Mouse (Mus musculus): Measurements from ENCODE around the gene Zfand2b. TPM values are rescaled to one million over a fixed set of nuclear protein-coding genes. Genes with fewer than 3 reads are reported as not detected.

Zfand2b gene
- total and polyA plus RNA-seq, 3 experiments = 15.7 to 40.7 (median 19.5) TPM

- H3K27ac ChIP-seq (ENCODE audit: insufficient read depth, low read depth) = peak within 1 kb of the TSS; percentile 85
- no peaks in the 10 kb centered on the region for H3K27me3 ChIP-seq (replicated peaks)
- H3K9me3 ChIP-seq (replicated peaks; ENCODE audit: low read length) = no peaks in the 10 kb centered on the region
- peak; percentile 91 for DNase-seq (ENCODE audit: extremely low read depth)
- peak within 1 kb of the TSS; percentile 68 for H3K4me2 ChIP-seq (ENCODE audit: insufficient read depth, low read depth, poor library complexity, severe bottlenecking)
- no peaks in the 10 kb centered on the region for H3K79me2 ChIP-seq (replicated peaks; ENCODE audit: control insufficient read depth, extremely low read depth, insufficient read depth, poor library complexity, severe bottlenecking)
- peaks cover 47 to 64% of the 10 kb centered on the region in 2 experiments for H3K36me3 ChIP-seq (replicated peaks in 1 of 2; ENCODE audit: control insufficient read depth in 1 of 2, insufficient read depth in 1 of 2, low read length in 1 of 2)
- dilution Hi-C loops (cut with MboI; ENCODE audit: extremely low pct_ligation_motif_present, extremely low pct_unique_long_range_greater_than_20kb, low sequenced_read_pairs) = no loop called here
- H3K4me1 ChIP-seq (ENCODE audit: control insufficient read depth in 1 of 2, insufficient read depth in 2 of 2) = peaks cover 2 to 30% of the 10 kb centered on the region in 2 experiments; a peak in 2 of 4 replicates
- in situ Hi-C loops (cut with MboI; ENCODE audit: low pct_ligation_motif_present, low pct_unique_long_range_greater_than_20kb, low sequenced_read_pairs) = no loop called here
- peak within 1 kb of the TSS; percentile 74 for H3K9ac ChIP-seq (ENCODE audit: insufficient read depth, low read depth)
- H3K4me3 ChIP-seq (replicated peaks in 1 of 3; ENCODE audit: low read depth in 2 of 3, low read length in 2 of 3, poor library complexity in 1 of 3) = peak within 1 kb of the TSS; percentile 82 to 93 (median 85)
- TF ChIP-seq RAD21 (IDR thresholded peaks at IDR 0.05; ENCODE audit: low read depth, low read length) = no peak
- peak; percentile 77 for TF ChIP-seq HCFC1 (IDR thresholded peaks at IDR 0.05; ENCODE audit: low read depth, low read length)
- TF ChIP-seq ETS1 (conservative IDR thresholded peaks at IDR 0.05; ENCODE audit: low read depth, low read length) = peak; percentile 22
- peak; percentile 85; the same call in 1 of the 2 replicates for TF ChIP-seq RCOR1 (conservative IDR thresholded peaks at IDR 0.05; ENCODE audit: low read depth, low read length)
- TF ChIP-seq MAX (IDR thresholded peaks at IDR 0.05; ENCODE audit: low read length) = peak; percentile 99
- TF ChIP-seq SIN3A (IDR thresholded peaks at IDR 0.05; ENCODE audit: low read length) = peak; percentile 75
- TF ChIP-seq MAZ (IDR thresholded peaks at IDR 0.05; ENCODE audit: low read depth, low read length) = peak; percentile 71; the same call in 1 of the 2 replicates
- TF ChIP-seq MXI1 (IDR thresholded peaks at IDR 0.05; ENCODE audit: low read depth, low read length) = 0 out of 2 replicates have a peak, but pooled peaks have one; percentile 60
- TF ChIP-seq MAFK (IDR thresholded peaks at IDR 0.05; ENCODE audit: insufficient replicate concordance, low read length) = no peak
- TF ChIP-seq EP300 (IDR thresholded peaks at IDR 0.05; ENCODE audit: low read length) = no peak
- 0 out of 2 replicates have a peak, but pooled peaks have one; percentile 47 for TF ChIP-seq KAT2A (IDR thresholded peaks at IDR 0.05; ENCODE audit: insufficient replicate concordance, low read length)
- TF ChIP-seq JUN (IDR thresholded peaks at IDR 0.05; ENCODE audit: insufficient read depth, low read depth, low read length) = no peak
- peak; percentile 63 for TF ChIP-seq IRF4 (IDR thresholded peaks at IDR 0.05; ENCODE audit: low read depth, low read length)
- TF ChIP-seq NRF1 (IDR thresholded peaks at IDR 0.05; ENCODE audit: low read depth, low read length) = peak; percentile 98
- peak; percentile 71; the same call in 1 of the 2 replicates for TF ChIP-seq TBP (conservative IDR thresholded peaks at IDR 0.05; ENCODE audit: low read depth, low read length)
- peak; percentile 88 for TF ChIP-seq NELFE (IDR thresholded peaks at IDR 0.05; ENCODE audit: low read depth, low read length)
- peak; percentile 45; the same call in 1 of the 2 replicates for TF ChIP-seq MEF2A (IDR thresholded peaks at IDR 0.05; ENCODE audit: borderline replicate concordance, low read depth, low read length)
- TF ChIP-seq E2F4 (IDR thresholded peaks at IDR 0.05; ENCODE audit: insufficient replicate concordance, low read depth, low read length) = no peak
- TF ChIP-seq JUND (conservative IDR thresholded peaks at IDR 0.05; ENCODE audit: low read depth, low read length) = no peak
- no peak for TF ChIP-seq ZC3H11A (IDR thresholded peaks at IDR 0.05; ENCODE audit: low read depth, low read length)
- TF ChIP-seq BHLHE40 (IDR thresholded peaks at IDR 0.05; ENCODE audit: low read depth, low read length) = peak; percentile 99
- TF ChIP-seq ZMIZ1 (IDR thresholded peaks at IDR 0.05; ENCODE audit: low read depth, low read length) = peak; percentile 88
- peak; percentile 89 for TF ChIP-seq ZNF384 (IDR thresholded peaks at IDR 0.05; ENCODE audit: low read depth, low read length)
- TF ChIP-seq POLR2A (IDR thresholded peaks at IDR 0.05; ENCODE audit: low read depth, low read length) = peak; percentile 84
- TF ChIP-seq ELF1 (IDR thresholded peaks at IDR 0.05; ENCODE audit: low read depth, low read length) = peak; percentile 77
- TF ChIP-seq TCF12 (IDR thresholded peaks at IDR 0.05; ENCODE audit: low read depth, low read length) = peak; percentile 81
- TF ChIP-seq SMC3 (IDR thresholded peaks at IDR 0.05; ENCODE audit: low read depth, low read length) = peak; percentile 19; the same call in 1 of the 2 replicates
- TF ChIP-seq USF2 (conservative IDR thresholded peaks at IDR 0.05; ENCODE audit: low read depth, low read length) = peak; percentile 99
- peak; percentile 88; the same call in 1 of the 2 replicates for TF ChIP-seq UBTF (IDR thresholded peaks at IDR 0.05; ENCODE audit: low read depth, low read length)
- peak; percentile 99 for TF ChIP-seq USF1 (IDR thresholded peaks at IDR 0.05; ENCODE audit: low read depth, low read length)
- TF ChIP-seq CTCF (conservative IDR thresholded peaks at IDR 0.05 in 1 of 2, IDR thresholded peaks at IDR 0.05 in 1 of 2; ENCODE audit: low read depth in 2 of 2, low read length in 2 of 2) = peak in 1 of 2 experiments; percentile 72; a peak in 2 of 4 replicates
Observed at GRCm38 (mm10) chr1:75142301-75143261, 25.9 kb upstream of the Zfand2b start, which contains the start of the genes Cnppd1 and Retreg2. Gene Cnppd1, minus strand, starts transcription at chr1:75142711. Gene Retreg2, plus strand, starts transcription at chr1:75142778.
